Mouse (Mus musculus) embryonic fibroblast, embryonic 13.5 days (primary cell): ENCODE measurements around the gene Cyp4a31. TPM values are rescaled to one million over a fixed set of nuclear protein-coding genes. Genes with fewer than 3 reads are reported as not detected.
"Not testable (repeated sequence)": the region's sequence is repeated elsewhere in the genome, so short reads cannot be mapped to it uniquely, and the experiment has no call there.

Experiments
- H3K27ac ChIP-seq: 2 replicates; pipeline ENCODE4 v1.5.1; 2012; ENCODE audit warnings: low read length, control low read depth, inconsistent platforms; ENCODE audit not compliant: insufficient read depth
- H3K4me1 ChIP-seq: 2 replicates; pipeline ENCODE4 v1.6.1; 2011; ENCODE audit warnings: low read length; ENCODE audit not compliant: control insufficient read depth, insufficient read depth
- H3K4me3 ChIP-seq: 2 replicates; pipeline ENCODE4 v1.5.1; 2011; ENCODE audit warnings: mild to moderate bottlenecking, control low read depth, low read length; ENCODE audit not compliant: insufficient read depth
- CTCF ChIP-seq: IDR thresholded peaks from 2 replicates; pipeline ENCODE4 v1.5.1; 2011; ENCODE audit warnings: mild to moderate bottlenecking, control low read depth, low read length, moderate library complexity, borderline replicate concordance; ENCODE audit not compliant: insufficient read depth
- POLR2A ChIP-seq: IDR thresholded peaks from 2 replicates; pipeline ENCODE4 v1.6.1; 2011; ENCODE audit warnings: low read depth, mild to moderate bottlenecking, control low read depth, low read length, moderate library complexity
- polyA plus RNA-seq: library from polyadenylated mRNA; stranded (reverse); fragments of >200 nt; gene quantifications from 2 replicates; pipeline ENCODE4 v1.2.4, GENCODE M21; 2011; ENCODE audit warnings: low read depth; ENCODE audit not compliant: missing spikeins, insufficient read length

The Cyp4a31 gene
- not detected in 2 replicates for polyA plus RNA-seq

GRCm38 (mm10) chr4:115563401-115563800 lies at the start of gene Cyp4a31:
Cyp4a31 (plus strand) TSS chr4:115563649.
- no peaks in the 10 kb centered on the region for H3K4me1 ChIP-seq
- H3K4me3 ChIP-seq = no peak within 1 kb of the TSS
- TF ChIP-seq CTCF (no peak), POLR2A (no peak)
- H3K27ac ChIP-seq = no peak within 1 kb of the TSS

GRCm38 (mm10) chr4:115513964-115514363 lies 49.5 kb upstream of the Cyp4a31 start:
- H3K4me1 ChIP-seq, H3K27ac ChIP-seq, H3K4me3 ChIP-seq: not testable (repeated sequence)

- not testable (repeated sequence) for H3K4me3 ChIP-seq, H3K4me1 ChIP-seq, H3K27ac ChIP-seq
Observed at GRCm38 (mm10) chr4:115518000-115518399, 45.4 kb upstream of the Cyp4a31 start, which contains the start of gene Cyp4a10. Cyp4a10 (plus strand) TSS chr4:115518264.

GRCm38 (mm10) chr4:115519444-115519843 lies 44.0 kb upstream of the Cyp4a31 start:
- no peak overlapping the region for H3K27ac ChIP-seq
- H3K4me1 ChIP-seq = no peaks in the 10 kb centered on the region
- TF ChIP-seq POLR2A (no peak), CTCF (no peak)

GRCm38 (mm10) chr4:115521766-115522165 lies 41.7 kb upstream of the Cyp4a31 start:
- no peak for TF ChIP-seq CTCF
- Histone ChIP-seq H3K4me3 (no peak overlapping the region), H3K27ac (no peak overlapping the region), H3K4me1 (no peaks in the 10 kb centered on the region)

More at GRCm38 (mm10) chr4:115519444-115519843, 44.0 kb upstream of the Cyp4a31 start:
- H3K4me3 ChIP-seq = no peak overlapping the region

- Histone ChIP-seq H3K4me3 (no peak overlapping the region), H3K4me1 (no peaks in the 10 kb centered on the region), H3K27ac (no peak overlapping the region)
- TF ChIP-seq POLR2A = no peak
- no peak for TF ChIP-seq CTCF
Observed at GRCm38 (mm10) chr4:115545101-115545500, 18.3 kb upstream of the Cyp4a31 start.

- H3K4me1 ChIP-seq = no peaks in the 10 kb centered on the region
- TF ChIP-seq POLR2A (no peak), CTCF (no peak)
- H3K4me3 ChIP-seq = no peak overlapping the region
- H3K27ac ChIP-seq = no peak overlapping the region
Observed at GRCm38 (mm10) chr4:115546141-115546828, 17.2 kb upstream of the Cyp4a31 start.

- no peak overlapping the region for H3K4me3 ChIP-seq
- H3K27ac ChIP-seq = no peak overlapping the region
- H3K4me1 ChIP-seq = no peaks in the 10 kb centered on the region
- TF ChIP-seq CTCF = no peak
- no peak for TF ChIP-seq POLR2A
Observed at GRCm38 (mm10) chr4:115552726-115553125, 10.7 kb upstream of the Cyp4a31 start.

GRCm38 (mm10) chr4:115555513-115555912 lies 7.9 kb upstream of the Cyp4a31 start:
- TF ChIP-seq POLR2A = no peak
- TF ChIP-seq CTCF = no peak
- no peak overlapping the region for H3K27ac ChIP-seq
- H3K4me1 ChIP-seq = no peaks in the 10 kb centered on the region
- H3K4me3 ChIP-seq = no peak overlapping the region

GRCm38 (mm10) chr4:115557861-115558561 lies 5.4 kb upstream of the Cyp4a31 start:
- Histone ChIP-seq H3K4me3 (no peak overlapping the region), H3K4me1 (no peaks in the 10 kb centered on the region), H3K27ac (no peak overlapping the region)
- TF ChIP-seq POLR2A (no peak), CTCF (no peak)

GRCm38 (mm10) chr4:115561236-115561635 lies 2.2 kb upstream of the Cyp4a31 start:
- not testable (repeated sequence) for H3K4me3 ChIP-seq, H3K4me1 ChIP-seq, H3K27ac ChIP-seq

GRCm38 (mm10) chr4:115564469-115565225 lies 1.2 kb downstream of the Cyp4a31 start:
- not testable (repeated sequence) for H3K4me1 ChIP-seq, H3K4me3 ChIP-seq, H3K27ac ChIP-seq
